Mouse (Mus musculus) forebrain, embryonic 16.5 days (tissue): ENCODE measurements at regions not wholly inside any gene's neighbourhood (a gene's known extent, or its start where the extent isn't known, plus 50 kb on each side); places are given as distances from the start of the nearest gene placed in this dataset.

Experiments used
- ATAC-seq: fragments of 200-750 bp; cut with Nextera tagmentation; 2 replicates; pipeline ENCODE4 v1.8.0; 2017; ENCODE audit warnings: mild to moderate bottlenecking, moderate library complexity
- H3K27ac ChIP-seq: fragments of 300-500 bp; sonication (generic); 2 replicates; pipeline ENCODE4 v1.5.1; 2014; ENCODE audit warnings: low read length, control low read depth
- H3K27me3 ChIP-seq: fragments of 300-500 bp; sonication (generic); replicated peaks from 2 replicates; pipeline ENCODE4 v1.6.1; 2014; ENCODE audit warnings: low read length; ENCODE audit not compliant: control insufficient read depth, insufficient read depth
- H3K36me3 ChIP-seq: fragments of 300-500 bp; sonication (generic); 2 replicates; pipeline ENCODE4 v1.6.1; 2014; ENCODE audit not compliant: control insufficient read depth, insufficient read depth
- H3K4me1 ChIP-seq: fragments of 300-500 bp; sonication (generic); replicated peaks from 2 replicates; pipeline ENCODE4 v1.6.1; 2014; ENCODE audit warnings: low read length; ENCODE audit not compliant: control insufficient read depth, insufficient read depth
- H3K4me2 ChIP-seq: fragments of 300-500 bp; sonication (generic); 2 replicates; pipeline ENCODE4 v1.6.1; 2014; ENCODE audit warnings: mild to moderate bottlenecking, low read length, control low read depth
- H3K4me3 ChIP-seq: fragments of 300-500 bp; sonication (generic); replicated peaks from 2 replicates; pipeline ENCODE4 v1.5.1; 2014; ENCODE audit warnings: mild to moderate bottlenecking, low read length, control low read depth
- H3K9ac ChIP-seq: fragments of 300-500 bp; sonication (generic); replicated peaks from 2 replicates; pipeline ENCODE4 v1.6.1; 2014; ENCODE audit warnings: low read depth, low read length, control low read depth
- H3K9me3 ChIP-seq: fragments of 300-500 bp; sonication (generic); 2 replicates; pipeline ENCODE4 v1.6.1; 2016; ENCODE audit warnings: low read length; ENCODE audit not compliant: control insufficient read depth
- WGBS: fragments of 180-500 bp; shearing (Covaris S2); extraction: QIAGEN DNeasy Blood & Tissue Kit; methylation state at CpG from one replicate; pipeline ENCODE4 v1.1.7; 2014; 5-methylcytosine and 5-hydroxymethylcytosine counted together

DNA sequence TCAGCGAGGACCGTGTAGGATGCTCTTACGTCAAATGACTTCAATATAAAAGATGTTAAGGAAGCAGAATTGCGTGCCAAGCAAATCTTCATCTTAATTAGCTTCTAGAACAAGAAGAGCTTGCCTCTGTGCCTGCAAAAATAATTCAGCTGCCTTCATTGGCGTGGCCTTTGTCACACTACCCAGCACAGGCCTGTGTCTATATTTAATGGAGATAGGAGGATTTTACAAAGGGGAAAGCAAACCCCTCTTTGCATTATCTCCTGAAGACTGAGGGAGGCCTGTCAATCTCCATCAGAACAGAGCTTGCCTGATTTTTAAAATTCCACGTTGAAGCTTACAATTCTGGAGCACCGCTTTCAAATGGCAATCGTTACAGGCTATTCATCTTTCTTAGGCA lies 71.3 kb upstream of the Cyyr1 start:
- H3K27ac ChIP-seq: no peak overlapping the region

DNA sequence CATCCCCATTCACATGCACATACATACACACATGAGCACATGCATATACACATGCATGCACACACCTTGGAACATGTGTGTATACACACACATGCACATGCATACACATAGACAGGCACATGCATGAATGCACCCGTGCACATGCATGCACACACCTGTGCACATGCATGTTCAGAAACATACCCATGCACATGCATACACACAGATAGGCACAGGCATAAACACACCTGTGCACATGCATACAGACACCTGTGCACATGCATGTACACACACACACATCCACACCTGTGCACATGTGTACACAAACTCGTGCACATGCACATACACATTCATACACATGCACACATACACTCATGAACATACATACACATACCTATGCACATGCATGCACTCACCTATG lies 50.9 kb upstream of the Cyyr1 start:
- no peak overlapping the region for H3K4me2 ChIP-seq
- no peaks in the 10 kb centered on the region for H3K36me3 ChIP-seq
- no peak overlapping the region for H3K9ac ChIP-seq
- no peaks in the 10 kb centered on the region for H3K27me3 ChIP-seq
- H3K4me1 ChIP-seq: no peaks in the 10 kb centered on the region
- ATAC-seq: no peak
- 79% methylated on average over 2 of the region's 2 CpGs for WGBS
- no peak overlapping the region for H3K4me3 ChIP-seq
- no peak overlapping the region for H3K27ac ChIP-seq
- H3K9me3 ChIP-seq: no peaks in the 10 kb centered on the region

More for the DNA sequence above, 71.3 kb upstream of the Cyyr1 start:
- Histone ChIP-seq H3K4me3 (no peak overlapping the region), H3K4me2 (no peak overlapping the region), H3K9ac (no peak overlapping the region), H3K27me3 (no peaks in the 10 kb centered on the region), H3K9me3 (no peaks in the 10 kb centered on the region), H3K36me3 (no peaks in the 10 kb centered on the region), H3K4me1 (0 out of 2 replicates have a peak, but pooled peaks cover 3% of the 10 kb centered on the region)
- ATAC-seq: no peak
- WGBS: 30% methylated on average over 8 of the region's 8 CpGs
